Mouse (Mus musculus) lung, postnatal 25 days (tissue): ENCODE data around the gene Adgra3.

Source experiments
- DNase-seq: peaks from one replicate; pipeline ENCODE4 v3.0.0; 2022; ENCODE audit warnings: low spot score

Gene Adgra3

GRCm38 (mm10) chr5:50031763-50032272 lies 27.0 kb downstream of the Adgra3 start:
- DNase-seq: no peak

- DNase-seq: no peak
Measured at GRCm38 (mm10) chr5:50031288-50031687, 27.5 kb downstream of the Adgra3 start.

- no peak for DNase-seq
Measured at GRCm38 (mm10) chr5:50029662-50030061, 29.1 kb downstream of the Adgra3 start.

- no peak for DNase-seq
Measured at GRCm38 (mm10) chr5:50027561-50027960, 31.2 kb downstream of the Adgra3 start.

- no peak for DNase-seq
Measured at GRCm38 (mm10) chr5:50027001-50027400, 31.8 kb downstream of the Adgra3 start.

- no peak for DNase-seq
Measured at GRCm38 (mm10) chr5:50026148-50026547, 32.7 kb downstream of the Adgra3 start.

- DNase-seq: no peak
Measured at GRCm38 (mm10) chr5:50024097-50024496, 34.7 kb downstream of the Adgra3 start.

GRCm38 (mm10) chr5:50015987-50016587 lies 42.7 kb downstream of the Adgra3 start:
- DNase-seq: no peak

- DNase-seq: no peak
Measured at GRCm38 (mm10) chr5:50015147-50015697, 43.6 kb downstream of the Adgra3 start.

GRCm38 (mm10) chr5:50014658-50015057 lies 44.1 kb downstream of the Adgra3 start:
- DNase-seq: no peak

- no peak for DNase-seq
Measured at GRCm38 (mm10) chr5:50013965-50014364, 44.8 kb downstream of the Adgra3 start.

- no peak for DNase-seq
Measured at GRCm38 (mm10) chr5:50008841-50009240, 50.0 kb downstream of the Adgra3 start.

- DNase-seq: peak; percentile 41
Measured at GRCm38 (mm10) chr5:50006915-50007658, 51.7 kb downstream of the Adgra3 start.

- peak; percentile 28 for DNase-seq
Measured at GRCm38 (mm10) chr5:50002269-50002668, 56.5 kb downstream of the Adgra3 start.

- no peak for DNase-seq
Measured at GRCm38 (mm10) chr5:49999764-50000163, 59.0 kb downstream of the Adgra3 start.

- no peak for DNase-seq
Measured at GRCm38 (mm10) chr5:49997019-49997418, 61.8 kb downstream of the Adgra3 start.

- DNase-seq: no peak
Measured at GRCm38 (mm10) chr5:49996457-49996856, 62.3 kb downstream of the Adgra3 start.

- peak; percentile 66 for DNase-seq
Measured at GRCm38 (mm10) chr5:49990737-49991323, 68.0 kb downstream of the Adgra3 start.

- no peak for DNase-seq
Measured at GRCm38 (mm10) chr5:49988015-49988798, 70.6 kb downstream of the Adgra3 start.

GRCm38 (mm10) chr5:49980727-49981126 lies 78.1 kb downstream of the Adgra3 start:
- DNase-seq: no peak

GRCm38 (mm10) chr5:49979246-49979645 lies 79.6 kb downstream of the Adgra3 start:
- no peak for DNase-seq

GRCm38 (mm10) chr5:49975971-49976370 lies 82.8 kb downstream of the Adgra3 start:
- DNase-seq: peak; percentile 76
